Mouse (Mus musculus): Measurements from ENCODE around the gene Tmem79. TPM values are rescaled to one million over a fixed set of nuclear protein-coding genes. Genes with fewer than 3 reads are reported as not detected.

Gene Tmem79
- total and polyA plus RNA-seq, 3 experiments, result 1.1 to 3.8 (median 2.7) TPM

DNA sequence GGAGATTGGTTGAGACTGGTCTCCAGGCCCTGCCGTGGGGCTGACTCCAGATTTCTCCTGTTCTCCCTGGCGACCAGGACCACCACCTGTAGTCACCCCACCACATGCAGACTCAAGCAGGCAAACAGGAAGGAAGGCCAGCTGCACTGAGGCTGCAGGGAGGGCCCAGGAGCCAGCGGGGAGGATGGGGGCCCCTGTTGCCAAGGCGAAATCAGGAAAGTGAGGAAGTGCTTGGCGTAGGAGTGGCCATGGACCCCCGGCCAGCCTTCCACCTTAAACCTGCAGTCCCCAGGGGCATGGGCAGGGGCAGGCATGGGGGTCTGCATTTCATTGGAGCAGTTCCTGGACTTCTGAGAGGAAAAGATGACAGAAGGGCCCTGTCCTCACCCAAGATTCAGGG is 25.1 kb upstream of the Tmem79 start:
- H3K4me1 ChIP-seq (ENCODE audit: insufficient read depth, low read depth, low read length), result peaks cover 41% of the 10 kb centered on the region
- ATAC-seq (ENCODE audit: extremely low read depth, insufficient number of reproducible peaks, low FRiP score, poor library complexity, severe bottlenecking), result no peak
- no peaks in the 10 kb centered on the region for H3K9me3 ChIP-seq (replicated peaks)
- TF ChIP-seq CTCF (IDR thresholded peaks at IDR 0.05; ENCODE audit: low read depth, low read length) (no peak), TAL1 (conservative IDR thresholded peaks at IDR 0.05; ENCODE audit: low read depth, low read length) (no peak), GATA2 (IDR thresholded peaks at IDR 0.05; ENCODE audit: borderline replicate concordance, low read depth, low read length) (no peak), GATA1 (IDR thresholded peaks at IDR 0.05; ENCODE audit: borderline replicate concordance, low read length) (no peak), POLR2AphosphoS5 (IDR thresholded peaks at IDR 0.05; ENCODE audit: insufficient replicate concordance, low read depth, low read length) (no peak)
- H3K4me3 ChIP-seq (ENCODE audit: low read depth, low read length), result no peak overlapping the region
- peaks cover 80% of the 10 kb centered on the region for H3K36me3 ChIP-seq (replicated peaks)
- DNase-seq (ENCODE audit: low spot score), result no peak
- peaks cover 7% of the 10 kb centered on the region; the same call in 1 of the 2 replicates for H3K27me3 ChIP-seq (ENCODE audit: insufficient read depth, low read length)

DNA sequence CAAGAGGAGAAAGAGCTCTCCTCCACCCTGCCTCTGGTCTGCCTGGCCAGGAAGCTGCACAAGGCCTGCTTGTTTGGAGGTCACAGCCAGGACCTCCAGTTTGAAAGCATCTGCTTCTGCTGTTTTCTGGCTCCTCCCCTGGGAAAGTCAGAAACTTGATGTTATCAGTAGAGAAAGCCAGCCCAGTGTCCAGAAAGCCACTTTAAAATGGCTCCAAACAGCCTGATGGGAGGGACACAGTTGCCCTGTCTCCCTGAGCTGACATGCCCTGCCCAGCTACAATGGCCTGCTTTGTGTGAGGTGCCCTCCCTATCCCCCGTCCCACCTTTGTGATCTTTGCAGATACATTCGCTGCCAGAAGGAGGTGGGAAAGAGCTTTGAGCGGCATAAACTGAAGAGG is 24.0 kb upstream of the Tmem79 start:
- no peak overlapping the region for H3K4me3 ChIP-seq (ENCODE audit: low read depth, low read length)
- TF ChIP-seq TAL1 (conservative IDR thresholded peaks at IDR 0.05; ENCODE audit: low read depth, low read length), result no peak
- TF ChIP-seq CTCF (IDR thresholded peaks at IDR 0.05; ENCODE audit: low read depth, low read length), result no peak
- no peak for TF ChIP-seq GATA2 (IDR thresholded peaks at IDR 0.05; ENCODE audit: borderline replicate concordance, low read depth, low read length)
- no peak for TF ChIP-seq GATA1 (IDR thresholded peaks at IDR 0.05; ENCODE audit: borderline replicate concordance, low read length)
- TF ChIP-seq POLR2AphosphoS5 (IDR thresholded peaks at IDR 0.05; ENCODE audit: insufficient replicate concordance, low read depth, low read length), result no peak
- ATAC-seq (ENCODE audit: extremely low read depth, insufficient number of reproducible peaks, low FRiP score, poor library complexity, severe bottlenecking), result no peak
- H3K36me3 ChIP-seq (replicated peaks), result peaks cover 91% of the 10 kb centered on the region
- H3K27me3 ChIP-seq (ENCODE audit: insufficient read depth, low read length), result no peaks in the 10 kb centered on the region
- DNase-seq (ENCODE audit: low spot score), result no peak
- peaks cover 38% of the 10 kb centered on the region for H3K4me1 ChIP-seq (ENCODE audit: insufficient read depth, low read depth, low read length)
- H3K9me3 ChIP-seq (replicated peaks), result no peaks in the 10 kb centered on the region

DNA sequence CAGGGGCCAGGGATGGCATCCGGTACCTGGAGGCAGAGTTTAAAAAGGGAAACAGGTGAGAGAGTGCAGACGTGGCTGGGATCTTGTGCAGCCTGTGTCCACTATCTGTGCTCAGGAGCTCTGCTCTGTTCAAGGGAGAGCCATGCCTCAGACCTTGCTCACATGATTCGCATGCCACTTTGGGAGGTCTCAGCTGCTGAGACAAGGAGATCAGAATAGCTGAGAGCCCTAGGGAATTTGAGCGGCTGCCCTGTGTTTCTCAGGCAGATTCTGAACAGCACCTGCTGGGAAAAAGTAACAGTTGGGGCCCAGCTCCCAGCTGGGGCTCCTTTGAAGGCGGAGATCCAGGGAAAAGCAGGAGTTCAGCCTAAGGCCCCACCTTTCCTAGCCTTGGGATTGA is 23.6 kb upstream of the Tmem79 start:
- Histone ChIP-seq H3K36me3 (replicated peaks) (peaks cover 95% of the 10 kb centered on the region), H3K27me3 (ENCODE audit: insufficient read depth, low read length) (no peaks in the 10 kb centered on the region), H3K9me3 (replicated peaks) (no peaks in the 10 kb centered on the region), H3K4me3 (ENCODE audit: low read depth, low read length) (no peak overlapping the region), H3K4me1 (ENCODE audit: insufficient read depth, low read depth, low read length) (peaks cover 36% of the 10 kb centered on the region)
- no peak for DNase-seq (ENCODE audit: low spot score)
- ATAC-seq (ENCODE audit: extremely low read depth, insufficient number of reproducible peaks, low FRiP score, poor library complexity, severe bottlenecking), result no peak
- TF ChIP-seq POLR2AphosphoS5 (IDR thresholded peaks at IDR 0.05; ENCODE audit: insufficient replicate concordance, low read depth, low read length) (no peak), CTCF (IDR thresholded peaks at IDR 0.05; ENCODE audit: low read depth, low read length) (no peak), GATA2 (IDR thresholded peaks at IDR 0.05; ENCODE audit: borderline replicate concordance, low read depth, low read length) (no peak), TAL1 (conservative IDR thresholded peaks at IDR 0.05; ENCODE audit: low read depth, low read length) (no peak), GATA1 (IDR thresholded peaks at IDR 0.05; ENCODE audit: borderline replicate concordance, low read length) (no peak)

DNA sequence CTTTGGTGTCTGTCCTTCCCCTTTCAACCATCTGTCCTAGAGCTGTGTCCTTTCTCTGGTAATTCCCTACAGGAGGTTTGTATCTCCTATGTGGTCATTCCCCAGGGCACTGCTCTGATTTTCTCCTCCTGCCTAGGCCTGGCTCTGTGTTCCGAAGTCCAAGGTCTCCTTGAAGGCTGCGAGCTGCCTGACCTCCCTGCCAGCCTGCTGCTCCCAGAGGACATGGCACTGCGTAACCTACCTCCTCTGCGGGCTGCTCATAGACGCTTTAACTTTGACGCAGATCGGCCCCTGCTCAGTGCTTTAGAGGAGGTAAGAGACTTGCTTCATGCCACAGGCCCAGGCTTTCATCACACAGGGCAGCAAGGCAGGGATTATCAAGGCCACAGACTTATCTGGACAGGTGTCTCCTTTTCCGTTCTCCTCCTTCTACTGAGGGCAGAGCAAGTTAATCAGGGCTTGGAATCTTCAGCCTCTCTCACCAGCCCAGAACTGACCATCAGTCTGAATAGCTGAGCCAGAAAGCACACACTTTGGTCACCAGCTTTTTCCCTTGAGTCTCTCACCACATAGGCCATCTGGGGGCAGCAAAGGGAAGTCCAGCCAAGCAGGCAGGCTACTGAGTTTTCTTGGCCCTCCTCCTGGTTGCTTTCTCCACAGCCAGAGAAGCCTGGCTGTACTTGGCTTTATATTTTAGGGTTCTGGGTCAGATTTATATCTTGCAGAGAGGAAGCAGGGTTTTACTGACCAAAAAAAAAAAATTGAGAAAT is 18.6 kb upstream of the Tmem79 start:
- no peaks in the 10 kb centered on the region for H3K9me3 ChIP-seq (replicated peaks)
- peaks cover 3% of the 10 kb centered on the region; the same call in 1 of the 2 replicates for H3K4me1 ChIP-seq (ENCODE audit: insufficient read depth, low read depth, low read length)
- H3K36me3 ChIP-seq (replicated peaks), result peaks cover 100% of the 10 kb centered on the region
- no peaks in the 10 kb centered on the region; the same call in 1 of the 2 replicates for H3K27me3 ChIP-seq (ENCODE audit: insufficient read depth, low read length)
- no peak for ATAC-seq (ENCODE audit: extremely low read depth, insufficient number of reproducible peaks, low FRiP score, poor library complexity, severe bottlenecking)
- H3K4me3 ChIP-seq (ENCODE audit: low read depth, low read length), result no peak overlapping the region
- no peak for DNase-seq (ENCODE audit: low spot score)
- TF ChIP-seq TAL1 (conservative IDR thresholded peaks at IDR 0.05; ENCODE audit: low read depth, low read length) (no peak), GATA2 (IDR thresholded peaks at IDR 0.05; ENCODE audit: borderline replicate concordance, low read depth, low read length) (no peak), POLR2AphosphoS5 (IDR thresholded peaks at IDR 0.05; ENCODE audit: insufficient replicate concordance, low read depth, low read length) (no peak), CTCF (IDR thresholded peaks at IDR 0.05; ENCODE audit: low read depth, low read length) (no peak), GATA1 (IDR thresholded peaks at IDR 0.05; ENCODE audit: borderline replicate concordance, low read length) (no peak)

DNA sequence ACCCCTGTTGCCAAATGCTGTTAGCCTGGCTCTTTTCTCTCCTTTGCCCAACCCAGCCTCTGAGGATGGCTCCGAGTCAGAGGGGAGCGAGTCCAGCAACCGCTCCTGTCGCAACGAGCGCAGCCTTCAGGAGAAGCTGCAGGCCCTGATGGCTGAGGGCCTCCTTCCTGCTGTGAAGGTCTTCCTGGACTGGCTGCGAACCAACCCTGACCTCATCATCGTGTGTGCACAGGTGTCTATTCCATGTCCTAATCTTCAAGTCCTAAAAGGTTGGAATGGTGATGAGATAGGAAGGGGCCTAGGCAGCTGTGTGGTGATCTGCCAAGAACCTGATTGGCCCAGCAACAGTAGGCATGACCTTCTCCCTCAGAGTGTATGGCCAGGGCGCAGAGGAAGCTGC is 17.0 kb upstream of the Tmem79 start:
- Histone ChIP-seq H3K27me3 (ENCODE audit: insufficient read depth, low read length) (no peaks in the 10 kb centered on the region; the same call in 1 of the 2 replicates), H3K36me3 (replicated peaks) (peaks cover 100% of the 10 kb centered on the region), H3K9me3 (replicated peaks) (no peaks in the 10 kb centered on the region)

DNA sequence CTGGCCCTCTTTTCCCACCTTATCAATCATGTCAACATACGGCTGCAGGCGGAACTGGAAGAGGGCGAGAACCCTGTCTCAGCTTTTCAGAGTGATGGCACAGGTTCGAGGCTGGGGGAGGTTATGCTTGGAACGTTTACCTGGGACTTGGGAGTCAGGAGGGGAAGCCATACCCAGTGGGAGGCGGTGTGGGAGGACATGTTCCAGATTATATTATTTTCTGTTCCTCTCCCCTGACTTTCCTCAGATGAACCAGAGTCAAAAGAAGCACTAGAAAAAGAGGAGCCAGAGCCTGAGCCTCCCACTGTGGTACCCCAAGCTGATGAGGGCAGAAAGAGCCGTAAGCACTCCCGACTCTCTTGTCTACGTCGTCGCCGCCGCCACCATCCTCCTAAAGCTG is 14.8 kb upstream of the Tmem79 start:
- H3K27me3 ChIP-seq (ENCODE audit: insufficient read depth, low read length), result no peaks in the 10 kb centered on the region; the same call in 1 of the 2 replicates
- H3K9me3 ChIP-seq (replicated peaks), result no peaks in the 10 kb centered on the region
- no peak overlapping the region for H3K4me3 ChIP-seq (ENCODE audit: low read depth, low read length)
- TF ChIP-seq TAL1 (conservative IDR thresholded peaks at IDR 0.05; ENCODE audit: low read depth, low read length), result no peak
- no peak for TF ChIP-seq CTCF (IDR thresholded peaks at IDR 0.05; ENCODE audit: low read depth, low read length)
- TF ChIP-seq POLR2AphosphoS5 (IDR thresholded peaks at IDR 0.05; ENCODE audit: insufficient replicate concordance, low read depth, low read length), result no peak
- no peak for ATAC-seq (ENCODE audit: extremely low read depth, insufficient number of reproducible peaks, low FRiP score, poor library complexity, severe bottlenecking)
- peaks cover 100% of the 10 kb centered on the region for H3K36me3 ChIP-seq (replicated peaks)
- no peak for DNase-seq (ENCODE audit: low spot score)
- no peaks in the 10 kb centered on the region; the same call in 1 of the 2 replicates for H3K4me1 ChIP-seq (ENCODE audit: insufficient read depth, low read depth, low read length)

More for the DNA sequence above, 17.0 kb upstream of the Tmem79 start:
- ATAC-seq (ENCODE audit: extremely low read depth, insufficient number of reproducible peaks, low FRiP score, poor library complexity, severe bottlenecking) (no peak), DNase-seq (ENCODE audit: low spot score) (no peak)
- Histone ChIP-seq H3K4me3 (ENCODE audit: low read depth, low read length) (no peak overlapping the region), H3K4me1 (ENCODE audit: insufficient read depth, low read depth, low read length) (no peaks in the 10 kb centered on the region; the same call in 1 of the 2 replicates)
- TF ChIP-seq GATA1 (IDR thresholded peaks at IDR 0.05; ENCODE audit: borderline replicate concordance, low read length), result no peak
- TF ChIP-seq CTCF (IDR thresholded peaks at IDR 0.05; ENCODE audit: low read depth, low read length), result no peak
- TF ChIP-seq GATA2 (IDR thresholded peaks at IDR 0.05; ENCODE audit: borderline replicate concordance, low read depth, low read length), result no peak
- no peak for TF ChIP-seq POLR2AphosphoS5 (IDR thresholded peaks at IDR 0.05; ENCODE audit: insufficient replicate concordance, low read depth, low read length)
- TF ChIP-seq TAL1 (conservative IDR thresholded peaks at IDR 0.05; ENCODE audit: low read depth, low read length), result no peak
